Mouse (Mus musculus) limb, embryonic 13.5 days (tissue): ENCODE results near the gene Wnt2b. TPM values are rescaled to one million over a fixed set of nuclear protein-coding genes. Genes with fewer than 3 reads are reported as not detected.

ENCODE experiments used
- ATAC-seq: fragments of 200-750 bp; cut with Nextera tagmentation; 2 replicates; pipeline ENCODE4 v1.8.0; 2017; ENCODE audit warnings: low read depth, moderate number of reproducible peaks, moderate TSS enrichment; ENCODE audit not compliant: low FRiP score
- H3K27ac ChIP-seq: fragments of 300-500 bp; sonication (generic); 2 replicates; pipeline ENCODE4 v1.5.1; 2015; ENCODE audit warnings: inconsistent platforms, mild to moderate bottlenecking, moderate library complexity
- H3K27me3 ChIP-seq: fragments of 300-500 bp; sonication (generic); 2 replicates; pipeline ENCODE4 v1.6.1; 2015; ENCODE audit warnings: mild to moderate bottlenecking, inconsistent platforms
- H3K36me3 ChIP-seq: fragments of 300-500 bp; sonication (generic); 2 replicates; pipeline ENCODE4 v1.6.1; 2015; ENCODE audit warnings: inconsistent platforms, mild to moderate bottlenecking, moderate library complexity
- H3K4me1 ChIP-seq: fragments of 300-500 bp; sonication (generic); 2 replicates; pipeline ENCODE4 v1.6.1; 2015; ENCODE audit warnings: inconsistent platforms
- H3K4me2 ChIP-seq: fragments of 300-500 bp; sonication (generic); replicated peaks from 2 replicates; pipeline ENCODE4 v1.6.1; 2015; ENCODE audit warnings: inconsistent platforms, mild to moderate bottlenecking, moderate library complexity
- H3K4me3 ChIP-seq: fragments of 300-500 bp; sonication (generic); 2 replicates; pipeline ENCODE4 v1.5.1; 2015; ENCODE audit warnings: moderate library complexity, mild to moderate bottlenecking, inconsistent platforms
- H3K9ac ChIP-seq: fragments of 300-500 bp; sonication (generic); 2 replicates; pipeline ENCODE4 v1.6.1; 2015; ENCODE audit warnings: mild to moderate bottlenecking, inconsistent platforms
- H3K9me3 ChIP-seq: fragments of 300-500 bp; sonication (generic); 2 replicates; pipeline ENCODE4 v1.6.1; 2016; ENCODE audit warnings: inconsistent platforms
- WGBS: fragments of 180-500 bp; shearing (Covaris S2); methylation state at CpG from one replicate; pipeline ENCODE4 v1.1.7; 2015; 5-methylcytosine and 5-hydroxymethylcytosine counted together
- polyA plus RNA-seq: library from polyadenylated mRNA; unstranded; fragments of >200 nt; fragmentation: Nextera tagmentation; extraction: Ambion mirVana; gene quantifications from 2 replicates; pipeline ENCODE4 v1.2.1, GENCODE M21; 2015

The Wnt2b gene
- polyA plus RNA-seq, result 1.2 and 1.3 TPM in 2 replicates

GRCm38 (mm10) chr3:104961066-104962059, at the start of gene Wnt2b:
Gene Wnt2b (minus strand): TSS chr3:104961921.
- no peak within 1 kb of the TSS for H3K27ac ChIP-seq
- peak within 1 kb of the TSS; percentile 76 for H3K4me2 ChIP-seq
- H3K27me3 ChIP-seq, result peaks cover 68% of the 10 kb centered on the region
- peak within 1 kb of the TSS; percentile 58 for H3K4me3 ChIP-seq
- 1% methylated on average over 77 of the region's 87 CpGs for WGBS
- H3K36me3 ChIP-seq, result no peaks in the 10 kb centered on the region; the same call in 1 of the 2 replicates
- H3K9me3 ChIP-seq, result no peaks in the 10 kb centered on the region
- peaks cover 64% of the 10 kb centered on the region for H3K4me1 ChIP-seq
- ATAC-seq, result peak; percentile 63
- peak within 1 kb of the TSS; percentile 62 for H3K9ac ChIP-seq

GRCm38 (mm10) chr3:105010681-105011339, 49.1 kb upstream of the Wnt2b start:
- no peaks in the 10 kb centered on the region for H3K4me1 ChIP-seq
- H3K27ac ChIP-seq, result no peak overlapping the region
- WGBS, result 88% methylated on average over 11 of the region's 11 CpGs
- no peak overlapping the region for H3K9ac ChIP-seq
- H3K4me3 ChIP-seq, result no peak overlapping the region
- H3K9me3 ChIP-seq, result no peaks in the 10 kb centered on the region
- no peaks in the 10 kb centered on the region for H3K27me3 ChIP-seq
- no peak for ATAC-seq
- no peak overlapping the region for H3K4me2 ChIP-seq
- H3K36me3 ChIP-seq, result peaks cover 63% of the 10 kb centered on the region

- WGBS, result 90% methylated on average over 9 of the region's 9 CpGs
- Histone ChIP-seq H3K27ac (no peak overlapping the region), H3K9ac (no peak overlapping the region), H3K4me1 (no peaks in the 10 kb centered on the region), H3K27me3 (no peaks in the 10 kb centered on the region), H3K4me2 (no peak overlapping the region), H3K4me3 (no peak overlapping the region), H3K36me3 (peaks cover 88% of the 10 kb centered on the region), H3K9me3 (no peaks in the 10 kb centered on the region)
- no peak for ATAC-seq
Measured at GRCm38 (mm10) chr3:105008070-105008469, 46.3 kb upstream of the Wnt2b start.

- Histone ChIP-seq H3K27me3 (no peaks in the 10 kb centered on the region), H3K9ac (no peak overlapping the region), H3K9me3 (no peaks in the 10 kb centered on the region), H3K27ac (no peak overlapping the region), H3K4me3 (no peak overlapping the region), H3K4me1 (0 out of 2 replicates have a peak, but pooled peaks cover 3% of the 10 kb centered on the region), H3K36me3 (peaks cover 93% of the 10 kb centered on the region), H3K4me2 (no peak overlapping the region)
- 93% methylated on average over 6 of the region's 6 CpGs for WGBS
- ATAC-seq, result no peak
Measured at GRCm38 (mm10) chr3:105006101-105006500, 44.4 kb upstream of the Wnt2b start.

GRCm38 (mm10) chr3:105005561-105006065, 43.9 kb upstream of the Wnt2b start:
- no peak overlapping the region for H3K27ac ChIP-seq
- no peak overlapping the region for H3K4me3 ChIP-seq
- H3K4me1 ChIP-seq, result 0 out of 2 replicates have a peak, but pooled peaks cover 3% of the 10 kb centered on the region
- H3K4me2 ChIP-seq, result no peak overlapping the region
- no peak for ATAC-seq
- peaks cover 90% of the 10 kb centered on the region for H3K36me3 ChIP-seq
- no peaks in the 10 kb centered on the region for H3K9me3 ChIP-seq
- WGBS, result 90% methylated on average over 20 of the region's 20 CpGs
- no peaks in the 10 kb centered on the region for H3K27me3 ChIP-seq
- H3K9ac ChIP-seq, result no peak overlapping the region

- no peaks in the 10 kb centered on the region for H3K9me3 ChIP-seq
- H3K36me3 ChIP-seq, result peaks cover 84% of the 10 kb centered on the region
- H3K4me2 ChIP-seq, result no peak overlapping the region
- no peak for ATAC-seq
- no peaks in the 10 kb centered on the region for H3K27me3 ChIP-seq
- H3K27ac ChIP-seq, result no peak overlapping the region; the same call in 1 of the 2 replicates
- 0 out of 2 replicates have a peak, but pooled peaks cover 3% of the 10 kb centered on the region for H3K4me1 ChIP-seq
- 93% methylated on average over 10 of the region's 10 CpGs for WGBS
- H3K4me3 ChIP-seq, result no peak overlapping the region
- no peak overlapping the region for H3K9ac ChIP-seq
Measured at GRCm38 (mm10) chr3:105005011-105005410, 43.3 kb upstream of the Wnt2b start.

GRCm38 (mm10) chr3:105003960-105004463, 42.3 kb upstream of the Wnt2b start:
- Histone ChIP-seq H3K4me2 (no peak overlapping the region), H3K36me3 (peaks cover 74% of the 10 kb centered on the region), H3K27ac (no peak overlapping the region), H3K4me3 (no peak overlapping the region), H3K27me3 (no peaks in the 10 kb centered on the region), H3K9ac (no peak overlapping the region), H3K9me3 (no peaks in the 10 kb centered on the region), H3K4me1 (peaks cover 4% of the 10 kb centered on the region; the same call in 1 of the 2 replicates)
- no peak for ATAC-seq
- 84% methylated on average over 14 of the region's 14 CpGs for WGBS

- no peak overlapping the region for H3K27ac ChIP-seq
- peaks cover 50% of the 10 kb centered on the region for H3K36me3 ChIP-seq
- WGBS, result 48% methylated on average over 6 of the region's 6 CpGs
- no peak overlapping the region for H3K4me2 ChIP-seq
- no peak for ATAC-seq
- no peaks in the 10 kb centered on the region for H3K9me3 ChIP-seq
- peaks cover 27% of the 10 kb centered on the region for H3K4me1 ChIP-seq
- H3K27me3 ChIP-seq, result no peaks in the 10 kb centered on the region
- no peak overlapping the region for H3K9ac ChIP-seq
- no peak overlapping the region for H3K4me3 ChIP-seq
Measured at GRCm38 (mm10) chr3:105001374-105001773, 39.7 kb upstream of the Wnt2b start.

- Histone ChIP-seq H3K9ac (no peak overlapping the region), H3K27me3 (no peaks in the 10 kb centered on the region), H3K4me1 (peaks cover 27% of the 10 kb centered on the region), H3K9me3 (no peaks in the 10 kb centered on the region), H3K36me3 (peaks cover 42% of the 10 kb centered on the region), H3K4me2 (no peak overlapping the region), H3K4me3 (no peak overlapping the region), H3K27ac (no peak overlapping the region)
- ATAC-seq, result no peak
- 88% methylated on average over 8 of the region's 8 CpGs for WGBS
Measured at GRCm38 (mm10) chr3:105000561-105000960, 38.8 kb upstream of the Wnt2b start.

GRCm38 (mm10) chr3:104997563-104997962, 35.8 kb upstream of the Wnt2b start:
- 46% methylated on average over 6 of the region's 6 CpGs for WGBS
- H3K27ac ChIP-seq, result no peak overlapping the region
- H3K4me3 ChIP-seq, result no peak overlapping the region

GRCm38 (mm10) chr3:104995707-104996106, 34.0 kb upstream of the Wnt2b start:
- no peak overlapping the region for H3K9ac ChIP-seq
- no peak for ATAC-seq
- no peaks in the 10 kb centered on the region for H3K27me3 ChIP-seq
- no peak overlapping the region for H3K27ac ChIP-seq
- H3K4me1 ChIP-seq, result peaks cover 46% of the 10 kb centered on the region
- H3K36me3 ChIP-seq, result no peaks in the 10 kb centered on the region
- no peak overlapping the region for H3K4me2 ChIP-seq
- WGBS, result 87% methylated on average over 7 of the region's 7 CpGs
- no peak overlapping the region for H3K4me3 ChIP-seq
- no peaks in the 10 kb centered on the region for H3K9me3 ChIP-seq

More at GRCm38 (mm10) chr3:104997563-104997962, 35.8 kb upstream of the Wnt2b start:
- Histone ChIP-seq H3K9ac (no peak overlapping the region), H3K27me3 (no peaks in the 10 kb centered on the region), H3K9me3 (no peaks in the 10 kb centered on the region), H3K4me1 (peaks cover 47% of the 10 kb centered on the region), H3K36me3 (peaks cover 12% of the 10 kb centered on the region), H3K4me2 (no peak overlapping the region)
- no peak for ATAC-seq
